In genomic region chr5:64230507-64231041, GRCm38 (mm10) we compare ENCODE assay signal across 8 mouse cellular contexts.
DNase-seq lines count a peak whose midpoint lies in the region; ATAC-seq lines count a peak whose summit lies in the region.

No protein-coding gene starts in this region.

- peak overlapping the region; percentile 71 for H3K4me3 ChIP-seq in embryonic facial prominence, embryonic 14.5 days (ENCODE audit: low read depth, low read length)
- H3K4me3 ChIP-seq in intestine, embryonic 14.5 days (ENCODE audit: low read depth, low read length): peak overlapping the region; percentile 78

- peaks cover 6% of the 10 kb centered on the region for H3K4me1 ChIP-seq in embryonic facial prominence, embryonic 14.5 days (ENCODE audit: control insufficient read depth, insufficient read depth, low read length)
- peaks cover 32% of the 10 kb centered on the region for H3K4me1 ChIP-seq in intestine, embryonic 14.5 days (replicated peaks; ENCODE audit: control insufficient read depth, insufficient read depth, low read length)

- intact Hi-C loops in left cerebral cortex, postnatal 4 days (cut with DNase I): no loop called here
- intact Hi-C loops in left cerebral cortex, postnatal 10 days (cut with DNase I): no loop called here

- whole genome bisulfite sequencing in embryonic facial prominence, embryonic 14.5 days: under 1% methylated on average over 25 of the region's 33 CpGs
- WGBS in intestine, embryonic 14.5 days: under 1% methylated on average over 25 of the region's 33 CpGs

- ATAC-seq in embryonic facial prominence, embryonic 14.5 days (ENCODE audit: low read depth): peak; percentile 55
- ATAC-seq in intestine, embryonic 14.5 days (replicated peaks; ENCODE audit: low FRiP score, low TSS enrichment, low read depth): peak; percentile 50; the same call in 1 of the 2 replicates

- DNase-seq in left cerebral cortex, postnatal 4 days: peak; percentile 17
- DNase-seq in left cerebral cortex, adult 18-20 months (ENCODE audit: low spot score in 2 of 2): no peak
- peak; percentile 75 for DNase-seq in NIH3T3 (ENCODE audit: low read depth)
- DNase-seq in embryonic facial prominence, embryonic 14.5 days (ENCODE audit: low spot score): peak; percentile 63
- DNase-seq in intestine, embryonic 14.5 days (ENCODE audit: low spot score): peak; percentile 76
- peak; percentile 15 for DNase-seq in lung, postnatal 14 days
- DNase-seq in thymus, postnatal 10 days (ENCODE audit: low spot score in 2 of 2): peak; percentile 47 to 58
- no peak for DNase-seq in left cerebral cortex, postnatal 10 days (ENCODE audit: extremely low spot score in 1 of 2, low spot score in 2 of 2)

- no peaks in the 10 kb centered on the region for H3K9me3 ChIP-seq in embryonic facial prominence, embryonic 14.5 days (ENCODE audit: control insufficient read depth, low read length)
- no peaks in the 10 kb centered on the region for H3K9me3 ChIP-seq in intestine, embryonic 14.5 days (ENCODE audit: control insufficient read depth, low read length)

- H3K4me2 ChIP-seq in embryonic facial prominence, embryonic 14.5 days (ENCODE audit: low read depth, low read length): peak overlapping the region; percentile 86
- peak overlapping the region; percentile 75 for H3K4me2 ChIP-seq in intestine, embryonic 14.5 days (ENCODE audit: low read length)

- peak overlapping the region; percentile 81 for H3K9ac ChIP-seq in embryonic facial prominence, embryonic 14.5 days (ENCODE audit: low read depth, low read length)
- H3K9ac ChIP-seq in intestine, embryonic 14.5 days (ENCODE audit: low read length): peak overlapping the region; percentile 68

- H3K36me3 ChIP-seq in embryonic facial prominence, embryonic 14.5 days (ENCODE audit: control insufficient read depth, insufficient read depth, low read length): no peaks in the 10 kb centered on the region
- H3K36me3 ChIP-seq in intestine, embryonic 14.5 days (ENCODE audit: control insufficient read depth, insufficient read depth, low read length): no peaks in the 10 kb centered on the region

- peak overlapping the region; percentile 79 for H3K27ac ChIP-seq in embryonic facial prominence, embryonic 14.5 days (replicated peaks; ENCODE audit: low read depth, low read length)
- peak overlapping the region; percentile 79 for H3K27ac ChIP-seq in intestine, embryonic 14.5 days (ENCODE audit: low read depth)

- no peaks in the 10 kb centered on the region for H3K27me3 ChIP-seq in embryonic facial prominence, embryonic 14.5 days (replicated peaks; ENCODE audit: control insufficient read depth, insufficient read depth, low read length)
- no peaks in the 10 kb centered on the region for H3K27me3 ChIP-seq in intestine, embryonic 14.5 days (replicated peaks; ENCODE audit: control insufficient read depth, insufficient read depth, low read length)

Comparison
In these comparisons a context has a peak if more than half of its experiments do, and no peak if none do; other contexts are left out.
1. DNase-seq: peak in left cerebral cortex, postnatal 4 days (single experiment), NIH3T3 (single experiment), embryonic facial prominence, embryonic 14.5 days (single experiment), intestine, embryonic 14.5 days (single experiment), lung, postnatal 14 days (single experiment) and thymus, postnatal 10 days (2 of 2); none in left cerebral cortex, adult 18-20 months (0 of 2) and left cerebral cortex, postnatal 10 days (0 of 2).